Mouse (Mus musculus): ENCODE data around the gene Tmtc1. TPM values are rescaled to one million over a fixed set of nuclear protein-coding genes. Genes with fewer than 3 reads are reported as not detected.

The Tmtc1 gene
- total RNA-seq, 1 experiment from 2014 or later = 2.0 TPM

- no peak for ATAC-seq (replicated peaks; ENCODE audit: insufficient number of reproducible peaks, low FRiP score, low TSS enrichment, poor library complexity, severe bottlenecking)
These were observed 227.4 kb downstream of the Tmtc1 start for GRCm38 (mm10) chr6:148216752-148217151.

- peak; percentile 42 for ATAC-seq (replicated peaks; ENCODE audit: insufficient number of reproducible peaks, low FRiP score, low TSS enrichment, poor library complexity, severe bottlenecking)
These were observed 229.4 kb downstream of the Tmtc1 start for GRCm38 (mm10) chr6:148214765-148215164.

- peak; percentile 97 for ATAC-seq (replicated peaks; ENCODE audit: insufficient number of reproducible peaks, low FRiP score, low TSS enrichment, poor library complexity, severe bottlenecking)
These were observed 232.1 kb downstream of the Tmtc1 start, which contains the start of gene Ergic2 for GRCm38 (mm10) chr6:148211897-148212680. Gene Ergic2 (minus strand): TSS chr6:148212374.

- no peak for ATAC-seq (replicated peaks; ENCODE audit: insufficient number of reproducible peaks, low FRiP score, low TSS enrichment, poor library complexity, severe bottlenecking)
These were observed 232.8 kb downstream of the Tmtc1 start for GRCm38 (mm10) chr6:148211391-148211876.

GRCm38 (mm10) chr6:148207522-148207921, 236.7 kb downstream of the Tmtc1 start:
- ATAC-seq (replicated peaks; ENCODE audit: insufficient number of reproducible peaks, low FRiP score, low TSS enrichment, poor library complexity, severe bottlenecking) = no peak

GRCm38 (mm10) chr6:148205134-148205533, 239.1 kb downstream of the Tmtc1 start:
- ATAC-seq (replicated peaks; ENCODE audit: insufficient number of reproducible peaks, low FRiP score, low TSS enrichment, poor library complexity, severe bottlenecking) = no peak

- no peak for ATAC-seq (replicated peaks; ENCODE audit: insufficient number of reproducible peaks, low FRiP score, low TSS enrichment, poor library complexity, severe bottlenecking)
These were observed 244.5 kb downstream of the Tmtc1 start for GRCm38 (mm10) chr6:148199729-148200128.

GRCm38 (mm10) chr6:148199177-148199576, 245.0 kb downstream of the Tmtc1 start:
- no peak for ATAC-seq (replicated peaks; ENCODE audit: insufficient number of reproducible peaks, low FRiP score, low TSS enrichment, poor library complexity, severe bottlenecking)

- ATAC-seq (replicated peaks; ENCODE audit: insufficient number of reproducible peaks, low FRiP score, low TSS enrichment, poor library complexity, severe bottlenecking) = no peak
These were observed 250.1 kb downstream of the Tmtc1 start for GRCm38 (mm10) chr6:148193972-148194701.

- ATAC-seq (replicated peaks; ENCODE audit: insufficient number of reproducible peaks, low FRiP score, low TSS enrichment, poor library complexity, severe bottlenecking) = no peak
These were observed 258.5 kb downstream of the Tmtc1 start for GRCm38 (mm10) chr6:148185694-148186093.

Other genes starting within 250 kb of the Tmtc1 start
- gene Ergic2, start 232.0 kb downstream of the Tmtc1 start, total RNA-seq (2017) = 161 to 176 TPM (median 163 TPM) in 3 replicates